Mouse (Mus musculus): ENCODE results near the gene Mkrn2os. TPM values are rescaled to one million over a fixed set of nuclear protein-coding genes. Genes with fewer than 3 reads are reported as not detected.

Gene Mkrn2os
- polyA plus RNA-seq, 1 experiment from 2014 or later: 0.58 TPM

- Histone ChIP-seq H3K9me3 (ENCODE audit: low read length) (no peaks in the 10 kb centered on the region), H3K4me1 (ENCODE audit: insufficient read depth, low read depth, low read length) (no peaks in the 10 kb centered on the region), H3K36me3 (ENCODE audit: insufficient read depth, low read length) (peaks cover 59% of the 10 kb centered on the region), H3K4me3 (ENCODE audit: low read depth, low read length) (no peak overlapping the region), H3K27ac (ENCODE audit: low read length) (no peak overlapping the region), H3K27me3 (replicated peaks; ENCODE audit: insufficient read depth, low read length) (no peaks in the 10 kb centered on the region), H3K9ac (replicated peaks; ENCODE audit: low read depth) (no peak overlapping the region), H3K4me2 (replicated peaks; ENCODE audit: low read depth, low read length) (no peak overlapping the region)
- no peak for ATAC-seq
- TF ChIP-seq EP300 (IDR thresholded peaks at IDR 0.05) (no peak), CTCF (IDR thresholded peaks at IDR 0.05) (no peak)
- DNase-seq (ENCODE audit: low spot score): no peak
- WGBS: 69% methylated on average over 10 of the region's 10 CpGs
These were observed 27.4 kb upstream of the Mkrn2os start for GRCm38 (mm10) chr6:115619818-115620217.

- no peak overlapping the region for H3K9ac ChIP-seq (replicated peaks; ENCODE audit: low read depth)
- TF ChIP-seq EP300 (IDR thresholded peaks at IDR 0.05): no peak
- peak; percentile 19 for TF ChIP-seq CTCF (IDR thresholded peaks at IDR 0.05)
- H3K36me3 ChIP-seq (ENCODE audit: insufficient read depth, low read length): peaks cover 55% of the 10 kb centered on the region
- H3K4me1 ChIP-seq (ENCODE audit: insufficient read depth, low read depth, low read length): no peaks in the 10 kb centered on the region
- WGBS: 72% methylated on average over 3 of the region's 3 CpGs
- no peak overlapping the region for H3K27ac ChIP-seq (ENCODE audit: low read length)
- no peak overlapping the region for H3K4me2 ChIP-seq (replicated peaks; ENCODE audit: low read depth, low read length)
- H3K27me3 ChIP-seq (replicated peaks; ENCODE audit: insufficient read depth, low read length): no peaks in the 10 kb centered on the region
- ATAC-seq: no peak
- H3K9me3 ChIP-seq (ENCODE audit: low read length): no peaks in the 10 kb centered on the region
- no peak overlapping the region for H3K4me3 ChIP-seq (ENCODE audit: low read depth, low read length)
- no peak for DNase-seq (ENCODE audit: low spot score)
These were observed 23.6 kb upstream of the Mkrn2os start for GRCm38 (mm10) chr6:115615983-115616382.

GRCm38 (mm10) chr6:115613793-115614192, 21.4 kb upstream of the Mkrn2os start:
- no peak for ATAC-seq
- no peaks in the 10 kb centered on the region for H3K9me3 ChIP-seq (ENCODE audit: low read length)
- no peak overlapping the region for H3K27ac ChIP-seq (ENCODE audit: low read length)
- peaks cover 44% of the 10 kb centered on the region for H3K36me3 ChIP-seq (ENCODE audit: insufficient read depth, low read length)
- no peaks in the 10 kb centered on the region for H3K27me3 ChIP-seq (replicated peaks; ENCODE audit: insufficient read depth, low read length)
- DNase-seq (ENCODE audit: low spot score): no peak
- H3K4me2 ChIP-seq (replicated peaks; ENCODE audit: low read depth, low read length): no peak overlapping the region
- H3K4me1 ChIP-seq (ENCODE audit: insufficient read depth, low read depth, low read length): no peaks in the 10 kb centered on the region
- TF ChIP-seq EP300 (IDR thresholded peaks at IDR 0.05) (no peak), CTCF (IDR thresholded peaks at IDR 0.05) (no peak)
- H3K4me3 ChIP-seq (ENCODE audit: low read depth, low read length): no peak overlapping the region
- no peak overlapping the region for H3K9ac ChIP-seq (replicated peaks; ENCODE audit: low read depth)

- Histone ChIP-seq H3K27me3 (replicated peaks; ENCODE audit: insufficient read depth, low read length) (no peaks in the 10 kb centered on the region), H3K36me3 (ENCODE audit: insufficient read depth, low read length) (peaks cover 26% of the 10 kb centered on the region), H3K4me3 (ENCODE audit: low read depth, low read length) (no peak overlapping the region), H3K27ac (ENCODE audit: low read length) (no peak overlapping the region), H3K4me2 (replicated peaks; ENCODE audit: low read depth, low read length) (no peak overlapping the region), H3K4me1 (ENCODE audit: insufficient read depth, low read depth, low read length) (no peaks in the 10 kb centered on the region), H3K9ac (replicated peaks; ENCODE audit: low read depth) (no peak overlapping the region), H3K9me3 (ENCODE audit: low read length) (no peaks in the 10 kb centered on the region)
- TF ChIP-seq CTCF (IDR thresholded peaks at IDR 0.05) (no peak), EP300 (IDR thresholded peaks at IDR 0.05) (no peak)
- 96% methylated on average over 5 of the region's 5 CpGs for WGBS
- DNase-seq (ENCODE audit: low spot score) (no peak), ATAC-seq (no peak)
These were observed 17.9 kb upstream of the Mkrn2os start for GRCm38 (mm10) chr6:115610301-115610700.

- no peak overlapping the region for H3K4me3 ChIP-seq (ENCODE audit: low read depth, low read length)
- no peak overlapping the region for H3K4me2 ChIP-seq (replicated peaks; ENCODE audit: low read depth, low read length)
- H3K27ac ChIP-seq (ENCODE audit: low read length): no peak overlapping the region
- H3K27me3 ChIP-seq (replicated peaks; ENCODE audit: insufficient read depth, low read length): no peaks in the 10 kb centered on the region
- DNase-seq (ENCODE audit: low spot score) (no peak), ATAC-seq (no peak)
- no peaks in the 10 kb centered on the region for H3K4me1 ChIP-seq (ENCODE audit: insufficient read depth, low read depth, low read length)
- H3K36me3 ChIP-seq (ENCODE audit: insufficient read depth, low read length): peaks cover 18% of the 10 kb centered on the region
- 69% methylated on average over 3 of the region's 3 CpGs for WGBS
- no peaks in the 10 kb centered on the region for H3K9me3 ChIP-seq (ENCODE audit: low read length)
- H3K9ac ChIP-seq (replicated peaks; ENCODE audit: low read depth): no peak overlapping the region
- peak; percentile 71 for TF ChIP-seq CTCF (IDR thresholded peaks at IDR 0.05)
- no peak for TF ChIP-seq EP300 (IDR thresholded peaks at IDR 0.05)
These were observed 16.7 kb upstream of the Mkrn2os start for GRCm38 (mm10) chr6:115609121-115609520.

- peak overlapping the region; percentile 28; the same call in 1 of the 2 replicates for H3K27ac ChIP-seq (ENCODE audit: low read length)
- peaks cover 9% of the 10 kb centered on the region; the same call in 1 of the 2 replicates for H3K36me3 ChIP-seq (ENCODE audit: insufficient read depth, low read length)
- TF ChIP-seq CTCF (IDR thresholded peaks at IDR 0.05): no peak
- 0 out of 2 replicates have a peak, but pooled peaks have one; percentile 21 for TF ChIP-seq EP300 (IDR thresholded peaks at IDR 0.05)
- H3K4me1 ChIP-seq (ENCODE audit: insufficient read depth, low read depth, low read length): peaks cover 6% of the 10 kb centered on the region; the same call in 1 of the 2 replicates
- WGBS: 50% methylated on average over 4 of the region's 4 CpGs
- H3K4me2 ChIP-seq (replicated peaks; ENCODE audit: low read depth, low read length): no peak overlapping the region
- H3K9ac ChIP-seq (replicated peaks; ENCODE audit: low read depth): no peak overlapping the region
- peak; percentile 69 for DNase-seq (ENCODE audit: low spot score)
- H3K4me3 ChIP-seq (ENCODE audit: low read depth, low read length): no peak overlapping the region
- ATAC-seq: peak; percentile 85
- no peaks in the 10 kb centered on the region for H3K9me3 ChIP-seq (ENCODE audit: low read length)
- H3K27me3 ChIP-seq (replicated peaks; ENCODE audit: insufficient read depth, low read length): no peaks in the 10 kb centered on the region
These were observed 15.1 kb upstream of the Mkrn2os start for GRCm38 (mm10) chr6:115607429-115607828.

- 65% methylated on average over 1 of the region's 1 CpGs for WGBS
These were observed 14.1 kb upstream of the Mkrn2os start for GRCm38 (mm10) chr6:115606461-115606860.

More at GRCm38 (mm10) chr6:115606461-115606860, 14.1 kb upstream of the Mkrn2os start:
- ATAC-seq: no peak
- H3K4me1 ChIP-seq (ENCODE audit: insufficient read depth, low read depth, low read length): peaks cover 7% of the 10 kb centered on the region; the same call in 1 of the 2 replicates
- DNase-seq (ENCODE audit: low spot score): no peak
- H3K27ac ChIP-seq (ENCODE audit: low read length): no peak overlapping the region
- no peak overlapping the region for H3K4me3 ChIP-seq (ENCODE audit: low read depth, low read length)
- no peak overlapping the region for H3K4me2 ChIP-seq (replicated peaks; ENCODE audit: low read depth, low read length)
- no peak overlapping the region for H3K9ac ChIP-seq (replicated peaks; ENCODE audit: low read depth)
- peaks cover 9% of the 10 kb centered on the region; the same call in 1 of the 2 replicates for H3K36me3 ChIP-seq (ENCODE audit: insufficient read depth, low read length)
- TF ChIP-seq CTCF (IDR thresholded peaks at IDR 0.05) (no peak), EP300 (IDR thresholded peaks at IDR 0.05) (no peak)
- H3K27me3 ChIP-seq (replicated peaks; ENCODE audit: insufficient read depth, low read length): no peaks in the 10 kb centered on the region
- H3K9me3 ChIP-seq (ENCODE audit: low read length): no peaks in the 10 kb centered on the region
